Mouse (Mus musculus) spleen, adult 2 months (tissue): ENCODE measurements around the gene Apopt1.

Experiments used
- CTCF ChIP-seq: fragments of 200-500 bp; IDR thresholded peaks from 2 replicates; pipeline ENCODE4 v1.5.1; 2011; ENCODE audit warnings: mild to moderate bottlenecking, inconsistent platforms; ENCODE audit not compliant: insufficient read depth, insufficient read length, insufficient replicate concordance; ENCODE audit errors: extremely low read depth
- POLR2A ChIP-seq: fragments of 200-500 bp; IDR thresholded peaks from 2 replicates; pipeline ENCODE4 v1.6.1; 2011; ENCODE audit warnings: low read depth, low read length, inconsistent platforms

- no peak for TF ChIP-seq POLR2A
- TF ChIP-seq CTCF = no peak
These were observed 9.8 kb upstream of the Apopt1 start for GRCm38 (mm10) chr12:111703301-111703700.
